Mouse (Mus musculus) thymus, postnatal 14 days (tissue): ENCODE results near the gene Vmn1r31.

ENCODE experiments used
- DNase-seq: peaks from one replicate; pipeline ENCODE4 v3.0.0; 2021

The Vmn1r31 gene

GRCm38 (mm10) chr6:58475230-58475629 is at the start of gene Vmn1r31:
TSS of gene Vmn1r31 (minus strand) at chr6:58475330.
- DNase-seq: no peak

DNA sequence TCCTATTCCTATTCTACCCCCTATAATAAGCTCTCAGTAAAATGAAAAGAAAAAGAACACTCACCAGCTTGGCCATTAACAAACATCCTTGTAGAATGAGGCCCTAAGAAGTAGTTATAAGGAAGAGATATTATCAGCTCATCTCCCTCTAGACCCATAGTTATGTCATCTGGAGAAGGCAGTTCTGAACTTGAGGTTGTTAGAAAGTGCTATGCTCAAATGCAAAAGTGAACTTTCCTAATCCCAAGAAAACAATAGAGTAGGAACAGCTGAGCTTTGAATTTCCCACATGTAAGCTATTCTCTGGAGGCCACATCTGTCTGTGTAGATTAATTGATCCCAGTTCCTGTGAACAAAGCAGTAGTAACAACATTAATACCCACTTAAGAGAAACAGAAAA is 31.8 kb downstream of the Vmn1r31 start, which contains the start of gene Vmn1r30:
Gene Vmn1r30 (minus strand): TSS at position 101 of the 400 bp plus-strand sequence.
- no peak for DNase-seq
